In genomic region chr10:79807826-79808225, GRCm38 (mm10) we compare ENCODE assay signal across 8 mouse cellular contexts. TPM values are rescaled to one million over a fixed set of nuclear protein-coding genes. Genes with fewer than 3 reads are reported as not detected.
DNase-seq lines count a peak whose midpoint lies in the region; ATAC-seq and TF ChIP-seq lines count a peak whose summit lies in the region.

No protein-coding gene starts in this region.

- no peaks in the 10 kb centered on the region for H3K27me3 ChIP-seq in heart, postnatal 0 days (ENCODE audit: control insufficient read depth, insufficient read depth, low read length)
- no peaks in the 10 kb centered on the region for H3K27me3 ChIP-seq in limb, embryonic 10.5 days (ENCODE audit: low read depth, poor library complexity, severe bottlenecking)

- peak; percentile 80 for TF ChIP-seq EP300 in heart, postnatal 0 days (IDR thresholded peaks at IDR 0.05; ENCODE audit: low read depth)

- TF ChIP-seq CTCF in heart, postnatal 0 days (IDR thresholded peaks at IDR 0.05; ENCODE audit: low read depth) = no peak

- H3K27ac ChIP-seq in heart, postnatal 0 days (ENCODE audit: low read depth) = peak overlapping the region; percentile 81
- peak overlapping the region; percentile 77; the same call in 1 of the 2 replicates for H3K27ac ChIP-seq in limb, embryonic 10.5 days

- peaks cover 5% of the 10 kb centered on the region; the same call in 1 of the 2 replicates for H3K4me1 ChIP-seq in heart, postnatal 0 days (ENCODE audit: control insufficient read depth, insufficient read depth)
- H3K4me1 ChIP-seq in limb, embryonic 10.5 days = peaks cover 47% of the 10 kb centered on the region

- ATAC-seq in heart, postnatal 0 days (ENCODE audit: insufficient read depth, low read depth) = no peak
- no peak for ATAC-seq in activated CD4-positive, CD25-positive, alpha-beta regulatory T cell, adult 4 months

- 57% methylated on average over 11 of the region's 11 CpGs for WGBS in heart, postnatal 0 days
- WGBS in limb, embryonic 10.5 days = 63% methylated on average over 11 of the region's 11 CpGs

- DNase-seq in adrenal gland, adult 2 months = peak; percentile 56
- DNase-seq in adrenal gland, postnatal 4 days (ENCODE audit: low spot score in 2 of 2) = no peak
- DNase-seq in cerebellum, adult 8-10 months = peak; percentile 44
- no peak for DNase-seq in heart, postnatal 0 days (ENCODE audit: low spot score)
- DNase-seq in limb, embryonic 10.5 days (ENCODE audit: low spot score) = no peak
- no peak for DNase-seq in yolk sac, embryonic 10.5 days (ENCODE audit: low spot score)
- DNase-seq in thymus, postnatal 10 days (ENCODE audit: low spot score in 2 of 2) = no peak

- no peak overlapping the region for H3K4me3 ChIP-seq in heart, postnatal 0 days (ENCODE audit: low read depth, low read length)
- H3K4me3 ChIP-seq in limb, embryonic 10.5 days = 0 out of 2 replicates have a peak overlapping the region, but pooled peaks have one; percentile 4

- H3K9me3 ChIP-seq in heart, postnatal 0 days (replicated peaks; ENCODE audit: control insufficient read depth, low read length) = no peaks in the 10 kb centered on the region
- H3K9me3 ChIP-seq in limb, embryonic 10.5 days (replicated peaks) = no peaks in the 10 kb centered on the region

- peak overlapping the region; percentile 44 for H3K4me2 ChIP-seq in heart, postnatal 0 days (ENCODE audit: low read depth, low read length)

- H3K9ac ChIP-seq in heart, postnatal 0 days (replicated peaks; ENCODE audit: low read depth, low read length) = no peak overlapping the region

- H3K36me3 ChIP-seq in heart, postnatal 0 days (replicated peaks; ENCODE audit: control insufficient read depth, insufficient read depth, low read length) = no peaks in the 10 kb centered on the region; the same call in none of the 2 replicates
- H3K36me3 ChIP-seq in limb, embryonic 10.5 days = peaks cover 64% of the 10 kb centered on the region

RNA-seq across cellular contexts. Expression of gene Misp, which starts 13.0 kb away (rescaled TPM):
- under 1 TPM; 0.31 to 0.32 TPM for total RNA-seq in adrenal gland, adult 2 months (2021)
- polyA plus RNA-seq in adrenal gland, adult 2 months (2012; rRNA removed) = 0.03 and 0.10 TPM in 2 replicates
- total RNA-seq in adrenal gland, postnatal 4 days (2021) = 1 to 10 TPM in 1 of 2 experiments, under 1 TPM in 1; 0.20 to 4.2 TPM
- total RNA-seq in heart, postnatal 0 days (2014; rRNA removed; ENCODE audit: low replicate concordance) = not detected in 2 replicates
- 0.08 and 0.41 TPM in 2 replicates for polyA plus RNA-seq in heart, postnatal 0 days (2015; fragmentation: Nextera tagmentation; extraction: Ambion mirVana)
- polyA plus RNA-seq in limb, embryonic 10.5 days (2016; fragmentation: Nextera tagmentation; extraction: Ambion mirVana) = 0.60 TPM in 1 of 2 replicates, not detected in the other
- polyA plus RNA-seq in activated CD4-positive, CD25-positive, alpha-beta regulatory T cell, adult 4 months (2017; shearing (Covaris generic)) = not detected

RNA-seq across cellular contexts. Expression of gene Palm, which starts 14.5 kb away (rescaled TPM):
- 100 to 1,000 TPM in 1 of 2 experiments, 10 to 100 TPM in 1; 68.1 to 105 TPM for total RNA-seq in adrenal gland, adult 2 months (2021)
- 138 and 146 TPM in 2 replicates for polyA plus RNA-seq in adrenal gland, adult 2 months (2012; rRNA removed)
- total RNA-seq in adrenal gland, postnatal 4 days (2021) = 100 to 1,000 TPM in 1 of 2 experiments, 10 to 100 TPM in 1; 91.8 to 119 TPM
- total RNA-seq in heart, postnatal 0 days (2014; rRNA removed; ENCODE audit: low replicate concordance) = 31.2 and 52.3 TPM in 2 replicates
- 39.8 and 44.0 TPM in 2 replicates for polyA plus RNA-seq in heart, postnatal 0 days (2015; fragmentation: Nextera tagmentation; extraction: Ambion mirVana)
- polyA plus RNA-seq in limb, embryonic 10.5 days (2016; fragmentation: Nextera tagmentation; extraction: Ambion mirVana) = 121 and 126 TPM in 2 replicates
- polyA plus RNA-seq in activated CD4-positive, CD25-positive, alpha-beta regulatory T cell, adult 4 months (2017; shearing (Covaris generic)) = under 1 TPM; 0.55 to 0.95 TPM

RNA-seq across cellular contexts. Expression of gene Prss57, which starts 17.1 kb away (rescaled TPM):
- under 1 TPM in 1 of 2 experiments, not detected in 1; 0.21 TPM for total RNA-seq in adrenal gland, adult 2 months (2021)
- polyA plus RNA-seq in adrenal gland, adult 2 months (2012; rRNA removed) = 0.28 TPM in 1 of 2 replicates, not detected in the other
- total RNA-seq in adrenal gland, postnatal 4 days (2021) = under 1 TPM; 0.11 to 0.71 TPM
- 1.3 and 1.4 TPM in 2 replicates for total RNA-seq in heart, postnatal 0 days (2014; rRNA removed; ENCODE audit: low replicate concordance)
- polyA plus RNA-seq in heart, postnatal 0 days (2015; fragmentation: Nextera tagmentation; extraction: Ambion mirVana) = not detected in 2 replicates
- 0.19 TPM in 1 of 2 replicates, not detected in the other for polyA plus RNA-seq in limb, embryonic 10.5 days (2016; fragmentation: Nextera tagmentation; extraction: Ambion mirVana)
- 1 to 10 TPM in 1 of 2 experiments, under 1 TPM in 1; 0.76 to 1.1 TPM for polyA plus RNA-seq in activated CD4-positive, CD25-positive, alpha-beta regulatory T cell, adult 4 months (2017; shearing (Covaris generic))

RNA-seq across cellular contexts. Expression of gene Fstl3, which starts 30.8 kb away (rescaled TPM):
- 10 to 100 TPM in 1 of 2 experiments, 1 to 10 TPM in 1; 10.0 to 37.2 TPM for total RNA-seq in adrenal gland, adult 2 months (2021)
- polyA plus RNA-seq in adrenal gland, adult 2 months (2012; rRNA removed) = 47.0 and 74.7 TPM in 2 replicates
- total RNA-seq in adrenal gland, postnatal 4 days (2021) = 1 to 10 TPM; 6.7 to 7.1 TPM
- 21.4 and 28.0 TPM in 2 replicates for total RNA-seq in heart, postnatal 0 days (2014; rRNA removed; ENCODE audit: low replicate concordance)
- 13.2 and 13.7 TPM in 2 replicates for polyA plus RNA-seq in heart, postnatal 0 days (2015; fragmentation: Nextera tagmentation; extraction: Ambion mirVana)
- polyA plus RNA-seq in limb, embryonic 10.5 days (2016; fragmentation: Nextera tagmentation; extraction: Ambion mirVana) = 1.8 and 2.3 TPM in 2 replicates
- polyA plus RNA-seq in activated CD4-positive, CD25-positive, alpha-beta regulatory T cell, adult 4 months (2017; shearing (Covaris generic)) = under 1 TPM in 1 of 2 experiments, not detected in 1; 0.86 TPM

RNA-seq across cellular contexts. Expression of gene Rnf126, which starts 41.1 kb away (rescaled TPM):
- total RNA-seq in adrenal gland, adult 2 months (2021) = 10 to 100 TPM; 51.6 to 51.8 TPM
- 222 and 226 TPM in 2 replicates for polyA plus RNA-seq in adrenal gland, adult 2 months (2012; rRNA removed)
- 10 to 100 TPM; 60.7 to 61.7 TPM for total RNA-seq in adrenal gland, postnatal 4 days (2021)
- total RNA-seq in heart, postnatal 0 days (2014; rRNA removed; ENCODE audit: low replicate concordance) = 38.6 and 67.5 TPM in 2 replicates
- polyA plus RNA-seq in heart, postnatal 0 days (2015; fragmentation: Nextera tagmentation; extraction: Ambion mirVana) = 35.9 and 37.6 TPM in 2 replicates
- 141 and 151 TPM in 2 replicates for polyA plus RNA-seq in limb, embryonic 10.5 days (2016; fragmentation: Nextera tagmentation; extraction: Ambion mirVana)
- 1 to 10 TPM; 3.9 to 4.4 TPM for polyA plus RNA-seq in activated CD4-positive, CD25-positive, alpha-beta regulatory T cell, adult 4 months (2017; shearing (Covaris generic))

Comparison
In these comparisons a context has a peak if more than half of its experiments do, and no peak if none do; other contexts are left out.
1. DNase-seq: peak in adrenal gland, adult 2 months (single experiment) and cerebellum, adult 8-10 months (single experiment); none in adrenal gland, postnatal 4 days (0 of 2), heart, postnatal 0 days (single experiment), limb, embryonic 10.5 days (single experiment), yolk sac, embryonic 10.5 days (single experiment) and thymus, postnatal 10 days (0 of 2).
2. RNA of gene Palm, which starts 14.5 kb away (polyA plus RNA-seq): 138 to 146 TPM in adrenal gland, adult 2 months, 121 to 126 TPM in limb, embryonic 10.5 days and 39.8 to 44.0 TPM in heart, postnatal 0 days; 0.55 to 0.95 TPM in activated CD4-positive, CD25-positive, alpha-beta regulatory T cell, adult 4 months; every median in the first group is over 10 times any median in the second.